Mouse (Mus musculus) heart, embryonic 14.5 days (tissue): ENCODE results near the gene N4bp2. TPM values are rescaled to one million over a fixed set of nuclear protein-coding genes. Genes with fewer than 3 reads are reported as not detected.
A peak's percentile ranks its signal among the peaks of the same experiment; 100 is the strongest.

ENCODE experiments used
- ATAC-seq: fragments of 200-750 bp; cut with Nextera tagmentation; 2 replicates; pipeline ENCODE4 v1.8.0; 2017; ENCODE audit warnings: low read depth, moderate TSS enrichment; ENCODE audit not compliant: insufficient number of reproducible peaks, insufficient read depth, low FRiP score
- H3K27ac ChIP-seq, 2 experiments: fragments of 200-500 bp in 1 of 2; fragments of 300-500 bp in 1 of 2; sonication (generic) in 1 of 2; replicated peaks in 1 of 2; 2 replicates each; pipeline ENCODE4 v1.5.1; 2012 to 2014; ENCODE audit warnings: low read depth in 2 of 2, low read length in 2 of 2, control low read depth in 1 of 2, mild to moderate bottlenecking in 1 of 2, mixed read lengths in 1 of 2; ENCODE audit not compliant: control insufficient read depth in 1 of 2, insufficient read depth in 1 of 2
- H3K27me3 ChIP-seq: fragments of 300-500 bp; sonication (generic); 2 replicates; pipeline ENCODE4 v1.6.1; 2014; ENCODE audit warnings: mild to moderate bottlenecking, low read length, control low read depth; ENCODE audit not compliant: control insufficient read depth, insufficient read depth
- H3K36me3 ChIP-seq: fragments of 300-500 bp; sonication (generic); 2 replicates; pipeline ENCODE4 v1.6.1; 2014; ENCODE audit warnings: mild to moderate bottlenecking, control low read depth, low read length, mixed read lengths; ENCODE audit not compliant: control insufficient read depth, insufficient read depth
- H3K4me1 ChIP-seq, 2 experiments: fragments of 200-500 bp in 1 of 2; fragments of 300-500 bp in 1 of 2; sonication (generic) in 1 of 2; 2 replicates each; pipeline ENCODE4 v1.6.1; 2012 to 2014; ENCODE audit warnings: low read length in 2 of 2, control low read depth in 1 of 2, mixed read lengths in 1 of 2; ENCODE audit not compliant: control insufficient read depth in 2 of 2, insufficient read depth in 2 of 2
- H3K4me2 ChIP-seq: fragments of 300-500 bp; sonication (generic); 2 replicates; pipeline ENCODE4 v1.6.1; 2014; ENCODE audit warnings: mild to moderate bottlenecking, low read length
- H3K4me3 ChIP-seq, 2 experiments: fragments of 200-500 bp in 1 of 2; fragments of 300-500 bp in 1 of 2; sonication (generic) in 1 of 2; 2 replicates each; pipeline ENCODE4 v1.5.1; 2012 to 2014; ENCODE audit warnings: low read length in 2 of 2, mild to moderate bottlenecking in 2 of 2, control low read depth in 1 of 2, low read depth in 1 of 2, moderate library complexity in 1 of 2; ENCODE audit not compliant: control insufficient read depth in 1 of 2, insufficient read depth in 1 of 2
- H3K9ac ChIP-seq: fragments of 300-500 bp; sonication (generic); 2 replicates; pipeline ENCODE4 v1.6.1; 2014; ENCODE audit warnings: mild to moderate bottlenecking, low read length
- H3K9me3 ChIP-seq: fragments of 300-500 bp; sonication (generic); 2 replicates; pipeline ENCODE4 v1.6.1; 2016; ENCODE audit warnings: low read length, control low read depth; ENCODE audit not compliant: control insufficient read depth
- WGBS: fragments of 180-500 bp; shearing (Covaris S2); extraction: QIAGEN DNeasy Blood & Tissue Kit; methylation state at CpG from one replicate; pipeline ENCODE4 v1.1.7; 2014; 5-methylcytosine and 5-hydroxymethylcytosine counted together
- polyA plus RNA-seq: library from polyadenylated mRNA; unstranded; fragments of >200 nt; fragmentation: Nextera tagmentation; extraction: Ambion mirVana; gene quantifications from 2 replicates; pipeline ENCODE4 v1.2.1, GENCODE M21; 2014

N4bp2 gene
- polyA plus RNA-seq, 1 experiment from 2014 or later = 28.1 TPM

DNA sequence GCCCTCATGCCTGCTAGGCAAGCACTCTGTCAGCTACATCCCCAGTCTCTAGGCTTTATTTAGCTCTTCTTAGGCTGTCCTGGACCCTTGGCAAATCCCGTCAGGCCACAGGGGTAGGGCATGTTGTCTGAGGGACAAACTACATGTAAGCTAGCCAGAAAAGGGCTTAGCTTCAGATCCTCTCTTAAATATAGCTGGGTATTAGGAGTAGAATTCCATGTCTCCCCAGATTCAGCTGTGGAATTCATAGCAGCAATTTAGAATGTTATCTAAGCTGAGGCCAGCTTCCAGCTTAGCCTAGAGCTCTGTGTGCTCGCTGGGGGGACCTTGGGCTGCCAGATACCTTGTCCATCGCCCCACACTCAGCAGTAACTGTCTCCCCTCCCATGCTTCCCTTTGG, 83.6 kb downstream of the N4bp2 start:
- Histone ChIP-seq H3K4me2 (no peak overlapping the region), H3K9ac (no peak overlapping the region), H3K9me3 (no peaks in the 10 kb centered on the region), H3K36me3 (no peaks in the 10 kb centered on the region), H3K27me3 (no peaks in the 10 kb centered on the region), H3K27ac (peak overlapping the region; percentile 61 to 77), H3K4me3 (no peak overlapping the region), H3K4me1 (peaks cover 7 to 11% of the 10 kb centered on the region in 2 experiments; a peak in 3 of 4 replicates)
- WGBS = 36% methylated on average over 3 of the region's 3 CpGs
- ATAC-seq = peak; percentile 47

DNA sequence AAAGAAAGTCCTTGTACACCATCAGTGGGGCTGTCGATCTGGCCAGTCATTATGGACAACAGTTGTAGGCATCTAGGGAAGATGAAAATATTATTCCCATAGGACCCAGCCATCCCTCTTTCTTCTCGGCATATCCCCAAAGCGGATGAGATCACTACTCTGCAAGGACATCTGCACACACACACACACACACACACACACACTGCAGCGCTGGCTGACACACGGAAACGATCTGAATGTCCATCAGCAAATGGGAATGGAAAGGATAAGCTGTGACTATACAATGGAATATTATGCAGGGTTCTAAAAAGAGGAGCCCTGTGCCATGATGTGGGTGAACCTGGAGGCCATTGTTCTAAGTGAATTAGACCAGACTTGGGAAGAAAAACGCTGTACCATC, 84.3 kb downstream of the N4bp2 start:
- H3K9me3 ChIP-seq = no peaks in the 10 kb centered on the region
- H3K4me1 ChIP-seq = peaks cover 7 to 11% of the 10 kb centered on the region in 2 experiments; a peak in 3 of 4 replicates
- no peak overlapping the region for H3K9ac ChIP-seq
- H3K27ac ChIP-seq = peak overlapping the region in 1 of 2 experiments; percentile 77; a peak in 1 of 4 replicates
- no peaks in the 10 kb centered on the region for H3K27me3 ChIP-seq
- ATAC-seq = no peak
- no peak overlapping the region for H3K4me2 ChIP-seq
- H3K4me3 ChIP-seq = no peak overlapping the region
- 78% methylated on average over 7 of the region's 7 CpGs for WGBS
- H3K36me3 ChIP-seq = no peaks in the 10 kb centered on the region

DNA sequence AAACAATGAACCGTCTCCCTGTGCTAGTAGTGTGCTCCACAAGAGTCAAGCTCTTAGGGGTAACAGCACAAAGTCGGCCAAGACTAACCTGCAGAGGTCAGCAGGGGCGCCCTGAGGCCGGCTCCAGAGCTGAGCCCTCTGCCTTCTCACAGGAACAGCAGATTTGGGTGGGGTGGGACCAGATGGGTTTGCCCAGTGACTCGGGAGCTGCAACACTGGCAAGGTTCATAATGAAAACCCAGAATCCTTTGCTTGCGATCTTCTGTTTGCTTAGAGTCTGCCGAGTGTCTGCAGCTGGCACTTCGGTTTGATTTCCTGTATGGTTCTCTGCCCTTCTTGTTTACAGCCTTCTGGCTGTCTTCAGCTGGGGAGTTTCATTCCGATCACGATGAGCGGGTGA, 87.4 kb downstream of the N4bp2 start:
- no peak for ATAC-seq
- Histone ChIP-seq H3K4me3 (no peak overlapping the region), H3K4me1 (peaks cover 7 to 11% of the 10 kb centered on the region in 2 experiments; a peak in 3 of 4 replicates), H3K4me2 (no peak overlapping the region), H3K9me3 (no peaks in the 10 kb centered on the region), H3K9ac (no peak overlapping the region), H3K27ac (no peak overlapping the region), H3K27me3 (no peaks in the 10 kb centered on the region), H3K36me3 (no peaks in the 10 kb centered on the region)
- 61% methylated on average over 11 of the region's 11 CpGs for WGBS

DNA sequence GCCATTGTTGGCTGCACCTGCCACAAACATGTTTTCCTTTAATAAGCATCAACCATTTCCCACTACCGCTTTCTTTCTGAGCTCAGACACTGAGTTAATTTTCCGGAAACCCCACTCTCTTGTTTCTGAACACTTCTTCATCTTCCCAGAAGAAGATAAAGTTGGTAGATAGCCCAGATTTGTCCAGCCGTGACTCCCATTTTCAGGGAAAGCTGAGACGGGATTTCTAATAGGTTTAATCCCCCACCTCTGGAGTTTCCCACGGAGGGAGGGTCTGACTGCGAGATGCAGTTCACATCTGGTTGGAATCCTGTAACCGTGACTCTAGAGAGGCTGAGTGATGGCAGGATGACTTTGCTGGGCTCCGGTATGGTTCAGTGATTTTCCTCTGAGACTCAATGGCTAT, 91.5 kb downstream of the N4bp2 start:
- H3K9me3 ChIP-seq = no peaks in the 10 kb centered on the region
- ATAC-seq = no peak
- no peaks in the 10 kb centered on the region for H3K36me3 ChIP-seq
- 68% methylated on average over 8 of the region's 8 CpGs for WGBS
- no peak overlapping the region for H3K4me3 ChIP-seq
- no peak overlapping the region for H3K4me2 ChIP-seq
- no peaks in the 10 kb centered on the region for H3K27me3 ChIP-seq
- H3K9ac ChIP-seq = no peak overlapping the region
- no peak overlapping the region for H3K27ac ChIP-seq
- peaks cover 8 to 15% of the 10 kb centered on the region in 2 experiments; a peak in 3 of 4 replicates for H3K4me1 ChIP-seq

DNA sequence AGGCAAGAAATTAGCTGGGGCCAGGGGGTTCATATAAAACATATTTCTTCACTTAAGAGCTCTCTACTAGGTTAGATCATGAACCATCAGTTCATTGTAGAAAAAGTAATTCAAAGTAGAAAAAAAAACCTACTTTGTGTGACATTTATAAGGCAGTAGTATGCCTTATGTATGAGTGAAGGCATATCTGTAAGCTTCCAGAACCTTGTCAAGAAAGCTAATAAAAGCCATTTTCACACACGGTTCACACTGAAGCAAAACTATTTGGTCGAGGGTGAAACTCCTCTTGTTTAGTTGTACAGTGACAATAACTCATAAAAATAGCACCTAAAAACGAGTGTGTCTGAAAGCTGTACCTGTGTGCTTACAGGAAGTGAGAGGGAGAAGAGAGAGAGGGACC, 92.2 kb downstream of the N4bp2 start:
- Histone ChIP-seq H3K36me3 (no peaks in the 10 kb centered on the region), H3K4me1 (peaks cover 8 to 15% of the 10 kb centered on the region in 2 experiments; a peak in 3 of 4 replicates), H3K4me2 (no peak overlapping the region), H3K9me3 (no peaks in the 10 kb centered on the region), H3K27ac (no peak overlapping the region), H3K9ac (no peak overlapping the region), H3K27me3 (no peaks in the 10 kb centered on the region), H3K4me3 (no peak overlapping the region)
- ATAC-seq = no peak
- 63% methylated on average over 3 of the region's 3 CpGs for WGBS

DNA sequence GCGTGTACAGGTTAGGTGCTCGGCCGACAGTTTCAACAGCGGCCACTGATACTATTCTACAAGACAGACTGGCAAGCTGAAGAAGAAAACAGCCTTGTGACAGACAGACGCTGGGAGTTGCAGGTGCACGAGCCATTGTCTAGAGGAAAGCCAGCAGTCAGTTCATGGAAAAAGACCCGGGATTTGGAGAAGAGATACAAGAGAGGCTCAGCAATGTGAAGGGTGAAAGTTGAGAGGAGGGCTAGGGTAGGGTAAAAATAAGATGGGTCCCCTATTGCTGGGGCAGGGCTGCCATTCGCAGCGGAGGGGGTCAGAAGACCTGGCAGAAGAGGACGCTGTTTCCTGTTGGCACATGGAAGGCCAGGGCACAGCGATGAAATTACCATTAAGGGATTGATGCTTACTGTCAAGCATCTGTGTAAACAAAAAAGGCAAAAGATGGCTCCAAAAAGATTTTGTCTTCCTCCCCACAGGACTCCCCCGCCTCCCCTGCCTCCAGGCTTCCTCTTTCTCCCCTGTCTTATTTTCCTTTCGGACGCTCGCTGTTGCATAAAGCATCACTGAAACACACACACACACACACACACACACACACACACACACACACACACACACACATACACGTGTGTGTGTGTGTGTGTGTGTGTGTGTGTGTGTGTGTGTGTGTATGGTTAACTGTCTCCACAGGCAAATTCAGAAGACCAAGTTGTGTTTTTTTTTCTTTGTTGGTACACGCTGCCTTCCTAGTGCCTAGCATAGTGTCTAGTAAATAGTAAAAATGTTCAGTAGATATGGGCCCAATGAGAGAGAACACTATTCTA, 93.5 kb downstream of the N4bp2 start:
- H3K27me3 ChIP-seq = no peaks in the 10 kb centered on the region
- no peak overlapping the region for H3K27ac ChIP-seq
- peaks cover 8 to 15% of the 10 kb centered on the region in 2 experiments; a peak in 3 of 4 replicates for H3K4me1 ChIP-seq
- H3K4me3 ChIP-seq = no peak overlapping the region
- no peaks in the 10 kb centered on the region for H3K9me3 ChIP-seq
- H3K9ac ChIP-seq = no peak overlapping the region
- no peak for ATAC-seq
- H3K4me2 ChIP-seq = no peak overlapping the region
- WGBS = 77% methylated on average over 16 of the region's 17 CpGs
- H3K36me3 ChIP-seq = no peaks in the 10 kb centered on the region

DNA sequence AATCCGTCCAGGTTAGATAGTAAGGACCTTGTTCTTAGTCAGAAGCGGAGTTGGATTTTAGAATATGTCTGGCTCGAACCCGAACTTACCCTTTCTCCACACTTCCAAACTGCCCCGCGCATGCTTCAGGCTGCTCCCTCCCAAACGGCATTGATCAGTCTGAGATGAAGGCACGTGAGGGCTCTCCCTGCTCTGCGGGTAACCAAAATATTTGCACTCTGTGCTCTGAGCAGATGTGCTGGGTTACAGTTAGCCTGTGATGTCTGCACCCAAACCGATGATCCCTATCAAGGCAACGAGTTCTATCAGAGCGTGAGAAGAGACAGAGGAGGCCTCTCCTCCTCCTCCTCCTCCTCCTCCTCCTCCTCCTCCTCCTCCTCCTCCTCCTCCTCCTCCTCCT, 94.6 kb downstream of the N4bp2 start:
- WGBS = 77% methylated on average over 12 of the region's 12 CpGs
- H3K9me3 ChIP-seq = no peaks in the 10 kb centered on the region
- no peak overlapping the region for H3K27ac ChIP-seq
- no peak overlapping the region for H3K4me3 ChIP-seq
- no peak for ATAC-seq
- no peak overlapping the region for H3K4me2 ChIP-seq
- no peaks in the 10 kb centered on the region for H3K36me3 ChIP-seq
- no peaks in the 10 kb centered on the region for H3K27me3 ChIP-seq
- peaks cover 8 to 15% of the 10 kb centered on the region in 2 experiments; a peak in 3 of 4 replicates for H3K4me1 ChIP-seq
- H3K9ac ChIP-seq = no peak overlapping the region
